Mouse (Mus musculus) erythroblast, embryonic 14.5 days (primary cell): ENCODE measurements at regions not wholly inside any gene's neighbourhood (a gene's known extent, or its start where the extent isn't known, plus 50 kb on each side); places are given as distances from the start of the nearest gene placed in this dataset.

Experiments used
- GATA1 ChIP-seq: IDR thresholded peaks from 2 replicates; pipeline ENCODE4 v1.6.1; 2012; ENCODE audit warnings: low read length, inconsistent platforms, mixed read lengths
- TAL1 ChIP-seq: IDR thresholded peaks from 3 replicates; pipeline ENCODE4 v1.6.1; 2012; ENCODE audit warnings: low read length, inconsistent platforms, mixed read lengths

DNA sequence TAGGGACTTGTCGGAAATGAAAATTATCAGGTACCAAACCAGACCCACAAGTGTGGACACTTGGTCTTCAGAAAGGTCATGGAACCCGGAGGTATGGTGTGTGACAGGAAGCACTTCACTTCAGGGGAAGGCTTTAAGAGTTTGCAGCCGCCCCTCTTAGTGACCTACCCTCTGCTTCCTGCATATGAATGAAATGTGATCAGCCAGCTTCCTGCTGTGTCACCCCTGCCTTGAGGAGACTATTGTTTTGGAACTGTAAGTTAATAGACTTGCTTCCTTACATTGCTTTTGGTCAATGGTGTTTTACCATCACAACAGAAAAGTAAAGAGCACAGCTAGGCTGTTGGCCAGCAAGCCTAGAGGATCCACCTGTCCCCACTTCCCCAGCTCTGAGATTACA is 515.3 kb downstream of the Pdcd6ip start:
- TF ChIP-seq TAL1 (no peak), GATA1 (no peak)
